Mouse (Mus musculus) ES-CJ7 (cell line): Measurements from ENCODE around the gene Actr10.

ENCODE experiments used
- DNase-seq: peaks from one replicate; pipeline ENCODE4 v3.0.0; 2011; ENCODE audit warnings: low read depth, low spot score

Actr10 gene

DNA sequence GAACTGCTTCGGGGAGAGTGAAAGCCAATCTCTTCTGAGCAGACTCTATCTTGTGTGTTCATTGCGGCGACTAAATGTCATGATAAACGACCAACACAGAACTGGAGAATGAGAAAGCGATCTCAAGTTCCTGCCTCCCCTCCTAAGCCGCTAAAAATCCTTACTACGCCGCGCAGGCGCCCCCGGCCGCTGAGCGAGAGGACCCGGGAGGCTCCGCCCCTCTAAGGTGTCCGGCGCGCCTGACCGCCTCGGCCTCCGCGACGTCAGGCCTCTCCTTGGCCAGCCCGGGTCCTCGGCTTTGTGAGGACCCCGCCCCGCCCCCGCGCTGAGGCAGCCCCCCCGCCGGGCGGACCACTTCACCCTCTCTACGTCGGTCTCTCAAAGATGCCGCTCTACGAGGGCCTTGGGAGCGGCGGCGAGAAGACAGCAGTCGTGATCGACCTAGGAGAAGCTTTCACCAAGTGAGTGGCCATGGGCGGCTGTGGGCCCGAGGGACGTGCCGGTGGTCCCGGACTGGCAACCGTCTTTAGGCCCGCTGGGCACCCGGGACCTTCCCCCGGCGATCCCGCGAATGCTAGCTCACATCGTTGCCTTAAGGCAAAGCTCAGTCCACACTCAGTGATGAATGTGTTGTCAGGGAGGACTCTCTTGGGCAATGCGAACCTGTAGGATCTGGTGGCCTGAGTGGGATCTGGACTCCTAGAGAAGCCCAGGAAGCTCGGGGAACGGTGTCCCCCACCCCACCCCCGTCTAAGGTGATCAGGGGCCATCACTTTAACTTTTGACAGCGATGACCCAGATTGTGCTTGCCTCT, at the start of gene Actr10:
TSS of gene Actr10 (plus strand) at position 287 of the 814 bp plus-strand sequence.
- DNase-seq: peak; percentile 90

DNA sequence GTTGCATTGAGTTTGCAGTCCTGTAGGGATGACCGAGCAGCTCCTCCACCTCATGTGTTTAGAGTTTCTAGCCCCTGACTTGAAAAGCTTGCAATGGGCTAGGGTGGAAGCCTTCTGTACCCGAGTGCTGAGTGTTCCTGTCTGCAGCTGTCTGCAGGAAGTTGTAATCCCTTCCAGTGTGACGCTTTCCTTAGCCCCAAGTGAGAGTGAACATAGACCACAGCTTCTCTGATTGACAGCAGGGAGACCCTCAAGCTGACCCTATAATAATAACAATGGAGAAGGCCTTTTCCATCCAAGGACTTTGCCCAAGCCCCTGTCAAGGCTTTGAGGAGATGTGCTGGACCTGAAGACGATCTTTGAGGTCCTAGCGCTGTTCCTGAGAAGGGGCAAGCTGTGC, 47.3 kb upstream of the Actr10 start:
- DNase-seq: no peak

GRCm38 (mm10) chr12:70890874-70891470, 46.7 kb upstream of the Actr10 start:
- no peak for DNase-seq

- no peak for DNase-seq
These were observed 42.4 kb upstream of the Actr10 start for GRCm38 (mm10) chr12:70895275-70895674.

DNA sequence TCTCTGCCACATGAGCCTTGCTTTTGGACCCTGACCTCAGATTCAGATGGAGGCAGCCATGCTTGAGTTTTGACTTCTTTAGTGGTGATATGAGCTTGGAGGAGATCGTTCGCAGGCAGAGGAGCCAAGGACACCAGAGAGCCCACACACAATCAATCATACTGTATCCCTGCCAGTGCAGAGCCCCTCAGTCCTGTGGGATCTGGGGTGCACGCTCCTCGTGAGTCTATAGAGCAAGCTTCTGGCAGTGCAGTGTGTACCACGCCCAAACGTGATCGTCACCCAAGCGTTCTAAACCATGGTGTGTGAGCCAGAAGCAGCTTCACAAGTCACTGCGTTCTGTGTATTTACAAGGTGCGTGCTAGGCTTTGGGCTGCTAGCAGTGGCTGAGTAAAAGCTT, 41.6 kb upstream of the Actr10 start:
- DNase-seq: no peak

- DNase-seq: no peak
These were observed 40.2 kb upstream of the Actr10 start for GRCm38 (mm10) chr12:70897434-70897833.

DNA sequence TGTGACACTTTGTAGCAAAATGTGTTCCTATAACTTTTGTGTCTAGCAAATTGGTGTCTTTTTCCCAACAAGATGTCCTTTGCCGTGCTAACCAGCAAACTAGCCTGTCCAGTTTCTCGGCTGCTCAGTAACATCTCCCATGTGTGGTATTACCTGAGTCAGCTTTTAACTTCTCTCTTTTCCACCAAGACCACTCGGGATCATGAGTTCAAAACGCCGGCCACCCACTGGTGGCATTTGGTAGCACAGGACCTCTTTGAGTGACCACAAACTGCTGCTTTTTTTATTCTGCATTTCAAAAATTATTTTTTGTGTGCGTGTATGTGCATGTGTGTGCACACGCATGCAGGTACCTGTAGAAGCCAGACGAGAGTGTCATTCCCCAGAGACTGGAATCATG, 39.2 kb upstream of the Actr10 start:
- DNase-seq: no peak

DNA sequence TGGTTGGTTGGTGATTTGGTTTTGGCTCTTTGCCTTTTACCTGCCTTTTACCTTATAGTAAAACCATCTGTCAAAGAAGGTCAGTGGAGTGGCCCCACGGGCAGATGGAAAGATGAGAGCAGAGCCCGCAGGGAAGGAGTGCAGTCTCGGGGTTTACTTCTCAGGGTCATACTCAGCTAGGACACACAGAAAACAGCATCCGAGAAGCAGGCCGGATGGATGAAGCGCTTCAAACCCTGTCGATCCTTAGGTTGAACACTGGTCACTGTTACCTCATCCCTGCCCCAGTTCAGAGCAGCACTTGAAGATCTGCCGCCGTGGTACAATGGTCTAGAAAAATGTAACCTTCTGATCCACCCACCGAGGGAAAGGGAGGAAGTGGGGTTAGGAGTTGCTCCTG, 33.2 kb upstream of the Actr10 start:
- DNase-seq: no peak

- no peak for DNase-seq
These were observed 30.8 kb upstream of the Actr10 start for GRCm38 (mm10) chr12:70906867-70907266.

DNA sequence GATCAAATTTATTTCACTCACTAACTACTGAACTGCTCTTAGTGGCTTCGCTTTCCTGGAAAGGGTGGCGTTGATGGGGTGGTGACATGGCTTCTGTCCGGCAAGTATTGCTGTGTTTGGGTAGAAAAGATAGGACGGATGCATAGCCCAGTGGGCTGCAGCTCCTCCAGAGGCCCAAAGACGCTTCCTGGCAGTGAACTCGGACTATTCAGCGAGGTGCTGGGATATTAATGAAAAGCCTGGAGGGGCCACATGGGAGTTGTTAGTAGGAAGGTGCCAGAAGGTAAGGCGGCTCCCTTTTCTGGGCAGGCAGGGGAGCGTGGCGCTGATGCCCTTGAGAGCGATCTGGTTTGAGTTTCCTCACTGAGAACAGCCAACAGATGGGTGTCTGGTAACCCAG, 30.0 kb upstream of the Actr10 start:
- DNase-seq: no peak

DNA sequence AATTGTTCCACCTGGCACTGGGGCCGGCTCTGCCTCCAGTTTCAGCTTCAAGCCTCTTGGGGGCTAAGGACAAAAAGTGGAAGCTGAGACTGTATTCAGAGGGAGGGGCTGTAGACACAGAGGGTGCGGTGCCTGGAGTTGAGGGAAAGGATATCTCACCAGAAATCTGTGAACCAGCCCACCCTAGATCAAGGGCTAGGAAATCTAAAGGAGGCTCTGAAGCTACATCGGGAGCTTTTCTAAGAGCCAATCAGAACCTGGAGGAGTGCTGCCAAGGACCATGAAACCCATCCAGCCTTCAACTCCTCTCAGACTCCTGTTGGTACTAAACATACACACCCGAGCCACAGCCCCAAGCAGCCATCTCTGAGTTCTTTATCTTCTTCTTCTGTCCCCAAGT, 29.6 kb upstream of the Actr10 start:
- DNase-seq: peak; percentile 35

DNA sequence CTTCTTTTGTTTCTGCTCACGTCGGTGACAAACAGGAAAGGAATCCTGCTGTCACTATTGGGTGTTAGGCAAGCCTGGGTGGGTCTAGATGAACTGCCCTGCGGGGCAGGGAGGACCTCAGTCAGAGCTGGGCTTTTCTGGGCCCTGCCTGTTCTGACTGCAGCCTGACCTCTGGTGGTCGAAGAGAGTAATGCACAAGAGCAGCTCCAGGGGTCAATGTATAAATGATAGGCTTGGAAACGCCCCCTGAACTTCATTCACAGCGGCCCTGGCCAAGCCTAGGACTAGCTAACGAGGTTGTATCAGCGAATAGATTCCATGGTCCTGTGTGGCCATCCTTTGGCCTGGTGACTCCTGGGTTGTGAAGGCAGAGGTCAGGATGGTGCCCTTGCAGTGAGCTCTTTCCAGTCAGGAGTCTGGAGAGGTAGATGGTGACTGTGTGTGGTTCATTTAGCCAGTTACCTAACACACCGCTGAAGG, 27.4 kb upstream of the Actr10 start:
- peak; percentile 88 for DNase-seq

DNA sequence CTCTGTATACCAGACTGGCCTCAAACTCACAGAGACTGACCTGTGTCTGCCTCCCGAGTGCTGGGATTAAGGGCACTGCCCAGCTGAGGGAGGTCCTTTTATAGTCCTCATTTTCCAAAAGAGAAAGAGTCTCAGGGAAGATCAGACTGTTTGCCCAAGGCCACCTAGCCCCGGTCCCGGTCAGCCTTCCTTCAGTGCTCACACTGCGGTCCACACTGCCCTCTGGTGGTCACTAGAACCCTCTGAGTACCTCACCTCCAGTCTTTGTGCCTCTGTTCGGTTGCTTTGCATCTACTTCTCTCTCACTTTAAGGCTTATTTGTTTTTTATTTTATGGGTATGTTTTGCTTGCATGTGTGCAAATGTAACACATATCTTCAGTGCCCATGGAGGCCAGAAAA, 26.6 kb upstream of the Actr10 start:
- peak; percentile 79 for DNase-seq

GRCm38 (mm10) chr12:70911676-70912379, 25.8 kb upstream of the Actr10 start:
- peak; percentile 51 for DNase-seq

DNA sequence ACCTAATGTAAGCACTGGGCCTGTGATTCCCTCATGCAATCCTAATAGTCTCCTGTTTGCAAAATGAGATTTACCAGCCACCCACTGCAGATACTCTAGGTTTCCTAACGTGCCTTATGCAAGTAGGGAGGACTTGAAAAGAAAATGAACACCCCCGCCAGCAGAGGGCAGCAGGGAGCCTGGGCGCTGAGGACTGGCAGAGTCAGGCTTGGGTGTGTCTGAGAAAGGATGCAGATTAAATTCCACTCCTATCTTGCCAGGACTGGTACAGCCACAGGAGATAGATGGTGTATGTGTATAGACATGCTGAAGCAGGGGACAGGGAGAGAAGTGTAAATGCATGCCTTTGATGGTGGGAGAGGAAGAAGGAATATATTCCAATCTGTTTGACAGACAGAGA, 24.2 kb upstream of the Actr10 start:
- peak; percentile 83 for DNase-seq

- DNase-seq: peak; percentile 57
These were observed 23.3 kb upstream of the Actr10 start for GRCm38 (mm10) chr12:70914387-70914786.

DNA sequence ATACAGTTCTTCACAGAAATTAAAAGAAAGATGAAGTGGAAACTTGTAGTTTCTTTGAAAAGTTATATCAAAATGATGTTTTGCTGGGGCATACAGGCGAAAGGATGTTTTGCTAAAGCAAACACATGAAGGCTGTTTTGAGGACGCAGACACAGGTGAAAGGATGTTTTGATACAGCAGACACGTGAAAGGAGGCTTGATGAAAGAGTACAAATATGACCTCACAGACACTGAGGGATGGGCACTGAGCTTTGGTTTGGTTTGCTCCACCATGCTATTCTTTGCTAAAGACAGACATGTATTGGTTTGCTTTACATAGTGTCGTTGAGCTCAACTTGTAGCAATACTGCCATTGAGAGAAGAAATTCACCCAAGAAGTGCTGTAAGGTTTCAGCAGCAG, 7.9 kb upstream of the Actr10 start:
- no peak for DNase-seq

DNA sequence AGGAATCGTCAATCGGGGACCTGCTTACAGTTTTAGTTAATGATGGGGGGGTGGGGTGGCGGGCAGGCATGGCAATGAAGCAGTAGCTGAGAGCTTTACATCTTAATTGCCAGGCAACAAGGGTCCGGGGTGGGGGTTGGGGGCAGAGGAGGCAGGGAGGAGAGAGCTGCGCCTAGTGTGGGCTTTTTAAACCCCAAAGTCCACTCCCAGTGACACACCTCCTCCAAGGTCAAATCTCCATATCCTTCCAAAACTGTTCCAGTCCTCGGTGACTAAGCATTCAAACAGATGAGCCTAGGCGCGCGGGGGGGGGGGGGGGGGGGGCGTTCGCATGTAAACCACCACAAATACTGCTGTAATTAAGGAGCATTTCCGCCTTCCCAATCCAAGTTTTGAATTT, 507 bp upstream of the Actr10 start:
- peak; percentile 79 for DNase-seq

GRCm38 (mm10) chr12:70940806-70941205, 3.1 kb downstream of the Actr10 start:
- DNase-seq: no peak

- DNase-seq: no peak
These were observed 6.5 kb downstream of the Actr10 start for GRCm38 (mm10) chr12:70944181-70944580.

DNA sequence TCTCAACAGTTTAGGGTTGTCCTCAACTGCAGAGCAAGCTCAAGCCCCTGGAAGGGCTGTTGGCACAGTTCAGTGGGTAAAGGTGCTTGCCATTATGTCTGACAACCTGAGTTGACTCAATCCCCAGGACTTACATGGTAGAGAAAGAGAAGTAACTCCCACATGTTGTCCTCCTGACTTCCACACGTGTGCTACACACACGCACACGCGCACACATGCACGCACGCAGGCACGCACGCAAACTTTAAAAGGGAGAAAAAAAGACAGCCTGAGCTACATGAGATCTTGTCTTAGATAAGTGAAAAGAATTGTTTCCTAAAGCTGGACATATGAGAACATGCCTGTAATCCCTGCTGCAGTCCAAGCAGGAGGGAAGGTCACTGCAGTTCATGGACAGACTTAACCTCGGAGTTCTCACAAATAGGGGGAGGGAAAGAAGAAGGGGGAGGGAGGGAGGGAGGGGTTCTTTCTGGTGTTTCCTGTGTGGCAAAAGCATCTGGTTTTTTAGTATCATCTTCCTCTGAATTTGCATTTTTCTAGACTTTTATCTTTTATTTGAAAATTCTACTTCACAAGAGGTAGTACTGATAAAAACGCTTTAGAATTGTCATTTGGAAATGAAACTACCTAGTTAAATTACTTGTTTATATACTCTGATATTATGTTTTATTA, 9.1 kb downstream of the Actr10 start:
- DNase-seq: no peak

- no peak for DNase-seq
These were observed 21.0 kb downstream of the Actr10 start for GRCm38 (mm10) chr12:70958640-70959039.
